Mouse (Mus musculus) E14TG2a.4 (cell line): ENCODE measurements around the gene Mast4.

Experiments used
- H3K27me3 ChIP-seq: 2 replicates; pipeline ENCODE4 v1.6.1; 2014; ENCODE audit warnings: low read length, control low read depth; ENCODE audit not compliant: insufficient read depth
- H3K36me3 ChIP-seq: 2 replicates; pipeline ENCODE4 v1.6.1; 2014; ENCODE audit warnings: low read length, control low read depth; ENCODE audit not compliant: insufficient read depth
- H3K4me1 ChIP-seq: replicated peaks from 2 replicates; pipeline ENCODE4 v1.6.1; 2014; ENCODE audit warnings: low read depth, low read length, control low read depth
- H3K4me3 ChIP-seq: replicated peaks from 2 replicates; pipeline ENCODE4 v1.5.1; 2014; ENCODE audit warnings: mild to moderate bottlenecking, low read length
- H3K9me3 ChIP-seq: 2 replicates; pipeline ENCODE4 v1.6.1; 2014; ENCODE audit warnings: low read length, control low read depth
- CTCF ChIP-seq: conservative IDR thresholded peaks from 2 replicates; pipeline ENCODE4 v1.5.1; 2014; ENCODE audit warnings: low read length
- NANOG ChIP-seq: IDR thresholded peaks from 2 replicates; pipeline ENCODE4 v1.6.1; 2014; ENCODE audit warnings: borderline replicate concordance, low read length, mixed read lengths
- POU5F1 ChIP-seq: IDR thresholded peaks from 2 replicates; pipeline ENCODE4 v1.6.1; 2014; ENCODE audit warnings: low read length, borderline replicate concordance

Mast4 gene

DNA sequence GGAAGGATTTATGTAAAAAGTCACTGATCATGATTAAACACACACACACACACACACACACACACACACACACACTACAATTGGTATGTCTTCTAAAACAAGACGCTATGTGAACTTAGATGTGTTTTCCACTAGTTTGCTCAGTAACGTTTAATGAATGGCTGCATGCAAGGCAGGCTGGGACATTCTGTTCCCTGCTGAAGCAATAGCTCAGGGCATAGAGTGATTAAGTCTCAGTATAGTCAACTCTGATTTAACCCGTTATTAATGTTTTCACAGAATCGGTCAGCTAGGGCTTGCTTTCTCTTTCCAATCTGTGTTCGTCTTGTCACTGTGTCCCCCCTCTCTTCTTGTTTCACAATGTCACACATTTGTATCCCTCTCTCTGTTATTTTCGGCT lies 558.8 kb downstream of the Mast4 start:
- no peaks in the 10 kb centered on the region for H3K9me3 ChIP-seq
- H3K36me3 ChIP-seq, result peaks cover 8% of the 10 kb centered on the region; the same call in 1 of the 2 replicates
- peaks cover 2% of the 10 kb centered on the region; the same call in 1 of the 2 replicates for H3K4me1 ChIP-seq
- TF ChIP-seq POU5F1, result no peak
- TF ChIP-seq CTCF, result no peak
- TF ChIP-seq NANOG, result no peak
- no peaks in the 10 kb centered on the region for H3K27me3 ChIP-seq
- no peak overlapping the region for H3K4me3 ChIP-seq

DNA sequence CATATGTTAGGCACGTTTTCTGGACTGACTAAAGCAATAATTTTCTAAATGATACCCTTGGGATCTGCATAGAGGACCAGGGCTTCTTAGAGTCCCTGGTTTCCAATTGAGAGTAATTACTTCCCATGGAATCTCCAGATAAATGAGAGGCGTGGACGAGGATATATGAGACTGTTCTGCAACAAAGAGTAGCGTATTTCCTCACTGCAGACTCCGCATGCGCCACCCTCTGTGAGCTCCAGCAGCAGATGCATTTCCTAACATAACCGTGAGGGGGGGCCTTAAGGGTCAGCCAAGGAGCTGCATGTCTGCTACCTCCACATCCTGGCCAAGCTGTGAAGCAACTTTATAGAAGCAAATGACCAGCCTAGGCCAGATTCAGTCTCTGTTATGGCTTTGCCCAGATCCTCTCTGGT lies 559.5 kb downstream of the Mast4 start:
- Histone ChIP-seq H3K27me3 (no peaks in the 10 kb centered on the region), H3K36me3 (peaks cover 15% of the 10 kb centered on the region; the same call in 1 of the 2 replicates), H3K4me3 (no peak overlapping the region), H3K4me1 (peaks cover 6% of the 10 kb centered on the region; the same call in 1 of the 2 replicates), H3K9me3 (no peaks in the 10 kb centered on the region)
- TF ChIP-seq NANOG (no peak), CTCF (peak; percentile 38)

DNA sequence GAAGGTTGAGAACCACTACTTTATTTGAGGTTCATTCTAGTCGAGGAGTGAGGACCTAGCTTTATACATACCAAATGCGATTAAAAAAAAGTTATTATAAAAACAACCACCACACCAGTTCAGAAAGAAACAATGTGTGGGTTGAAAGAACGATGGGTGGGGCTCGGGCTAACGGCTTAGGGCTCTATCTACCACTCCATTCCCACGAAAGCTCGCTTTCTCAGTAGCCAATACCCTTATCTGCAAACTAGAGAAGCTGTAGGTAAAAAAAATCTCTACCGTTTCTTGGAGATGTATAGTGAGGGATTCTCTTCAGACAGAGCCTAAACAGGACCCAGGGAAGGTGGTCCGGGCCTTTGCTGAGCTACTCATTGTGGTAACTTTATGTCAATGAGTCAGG lies 561.1 kb downstream of the Mast4 start:
- TF ChIP-seq POU5F1 (no peak), NANOG (no peak), CTCF (no peak)
- H3K4me3 ChIP-seq, result no peak overlapping the region

DNA sequence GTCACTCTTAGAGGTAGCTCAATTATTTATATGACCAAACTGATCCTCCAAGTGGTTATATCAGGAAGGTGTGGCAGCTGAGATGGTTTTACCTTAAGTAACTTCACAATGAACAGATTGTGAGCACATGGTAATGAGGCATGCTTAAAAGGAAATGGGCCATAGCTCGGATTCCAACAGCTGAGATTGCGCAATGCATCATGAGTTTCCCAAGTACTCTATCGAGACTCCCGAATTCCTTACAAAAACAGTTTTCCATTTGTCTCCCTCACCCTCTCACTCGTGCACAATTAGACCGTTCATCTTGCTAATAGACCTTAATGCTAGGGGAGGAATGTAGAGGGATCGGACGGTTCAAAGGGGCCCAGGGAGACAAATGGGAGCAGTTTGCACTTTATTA lies 564.1 kb downstream of the Mast4 start:
- H3K27me3 ChIP-seq, result no peaks in the 10 kb centered on the region
- H3K4me1 ChIP-seq, result peaks cover 6% of the 10 kb centered on the region; the same call in 1 of the 2 replicates
- no peak overlapping the region for H3K4me3 ChIP-seq
- no peaks in the 10 kb centered on the region for H3K9me3 ChIP-seq
- H3K36me3 ChIP-seq, result peaks cover 21% of the 10 kb centered on the region
- TF ChIP-seq NANOG, result peak; percentile 34; the same call in 1 of the 2 replicates
- no peak for TF ChIP-seq POU5F1

More for the DNA sequence above, 561.1 kb downstream of the Mast4 start:
- Histone ChIP-seq H3K27me3 (no peaks in the 10 kb centered on the region), H3K4me1 (peaks cover 6% of the 10 kb centered on the region; the same call in 1 of the 2 replicates), H3K9me3 (no peaks in the 10 kb centered on the region), H3K36me3 (peaks cover 18% of the 10 kb centered on the region; the same call in 1 of the 2 replicates)

DNA sequence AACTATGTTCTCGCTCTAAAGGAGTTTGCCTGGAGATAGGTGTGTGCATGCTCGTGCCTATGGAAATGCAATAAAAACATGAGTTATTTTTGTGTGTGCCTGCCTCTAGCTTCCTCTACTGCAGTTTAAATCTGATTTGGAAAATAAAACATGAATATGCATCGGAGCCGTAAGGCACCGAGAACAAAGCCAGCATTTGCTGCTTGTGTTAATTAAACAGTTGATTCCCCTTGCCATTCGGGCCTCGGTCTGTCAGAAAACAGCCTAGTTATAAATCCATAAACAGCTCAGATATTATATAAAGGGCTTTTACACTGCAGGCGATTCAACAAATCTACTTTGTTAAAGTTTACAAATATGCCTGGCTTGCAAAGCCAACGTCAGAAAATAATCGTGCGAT lies 565.8 kb downstream of the Mast4 start:
- TF ChIP-seq POU5F1 (no peak), NANOG (no peak), CTCF (no peak)

DNA sequence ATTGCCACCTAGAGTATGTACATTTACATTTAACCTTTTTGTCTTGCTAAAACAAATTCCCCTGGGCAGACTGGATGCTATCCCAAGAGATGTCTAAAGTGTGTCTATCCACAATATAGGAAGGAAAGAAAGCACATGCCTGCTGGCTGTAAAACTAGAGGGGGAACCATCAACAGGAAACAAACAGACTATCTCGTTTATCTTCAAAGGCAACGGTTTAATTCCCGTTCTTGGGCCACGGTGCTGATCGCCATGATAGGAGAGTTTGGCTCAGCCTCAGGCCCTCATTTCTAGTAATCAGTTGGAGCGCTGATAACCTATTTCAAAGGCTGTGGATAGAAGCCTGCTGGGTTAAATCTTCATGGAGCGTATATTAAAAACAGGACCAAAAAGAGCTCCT lies 567.2 kb downstream of the Mast4 start:
- Histone ChIP-seq H3K9me3 (no peaks in the 10 kb centered on the region), H3K36me3 (peaks cover 16% of the 10 kb centered on the region), H3K4me1 (peaks cover 8% of the 10 kb centered on the region), H3K4me3 (no peak overlapping the region), H3K27me3 (no peaks in the 10 kb centered on the region)
- TF ChIP-seq POU5F1, result no peak
- TF ChIP-seq CTCF, result no peak
- TF ChIP-seq NANOG, result no peak

More for the DNA sequence above, 565.8 kb downstream of the Mast4 start:
- Histone ChIP-seq H3K36me3 (peaks cover 16% of the 10 kb centered on the region), H3K4me3 (no peak overlapping the region), H3K9me3 (no peaks in the 10 kb centered on the region), H3K27me3 (no peaks in the 10 kb centered on the region), H3K4me1 (peaks cover 6% of the 10 kb centered on the region; the same call in 1 of the 2 replicates)

DNA sequence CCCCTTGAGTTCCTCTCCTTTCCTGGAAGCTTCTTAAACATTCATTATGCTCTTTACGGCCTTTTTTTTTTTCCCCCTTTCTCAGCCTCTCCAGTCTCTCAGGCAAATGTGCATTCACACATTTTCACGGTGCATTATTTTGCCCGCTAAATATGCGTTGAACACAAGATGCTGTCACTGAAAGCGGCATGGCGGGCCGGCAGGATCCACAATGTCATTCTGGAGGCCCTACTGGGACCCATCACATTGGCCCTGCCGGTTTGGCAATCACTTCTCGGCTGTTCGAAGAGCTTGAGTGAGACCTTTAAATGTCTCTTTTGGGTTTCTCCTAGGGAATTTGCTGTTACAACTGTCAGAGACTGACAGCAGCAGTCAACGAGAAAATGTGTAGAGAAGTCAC lies 569.1 kb downstream of the Mast4 start:
- no peaks in the 10 kb centered on the region for H3K9me3 ChIP-seq
- TF ChIP-seq CTCF (no peak), NANOG (no peak), POU5F1 (no peak)
- no peaks in the 10 kb centered on the region for H3K27me3 ChIP-seq
- peaks cover 16% of the 10 kb centered on the region for H3K36me3 ChIP-seq
- H3K4me3 ChIP-seq, result no peak overlapping the region
- H3K4me1 ChIP-seq, result peaks cover 8% of the 10 kb centered on the region

DNA sequence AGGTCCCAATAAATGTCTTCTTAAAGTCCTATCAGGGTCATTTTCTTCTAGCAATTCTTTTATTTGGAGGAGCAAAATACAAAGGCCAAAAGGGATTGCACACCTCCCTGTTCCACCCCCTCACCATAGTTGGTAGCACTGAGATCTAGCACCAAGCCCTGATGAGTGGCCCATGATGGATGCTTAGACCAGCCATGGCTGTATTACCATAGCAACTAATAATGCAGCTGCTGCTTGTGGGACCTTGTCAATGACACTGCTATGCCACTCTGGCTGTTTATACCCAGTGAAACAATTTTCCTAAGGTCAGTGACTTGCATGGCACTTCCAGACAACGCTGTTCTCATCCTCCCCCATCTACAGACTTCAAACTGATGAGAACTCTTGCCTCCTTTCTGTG lies 570.1 kb downstream of the Mast4 start:
- H3K4me3 ChIP-seq, result no peak overlapping the region
- TF ChIP-seq POU5F1 (no peak), CTCF (no peak), NANOG (no peak)
- H3K36me3 ChIP-seq, result peaks cover 9% of the 10 kb centered on the region; the same call in 1 of the 2 replicates
- no peaks in the 10 kb centered on the region for H3K27me3 ChIP-seq
- H3K4me1 ChIP-seq, result peaks cover 12% of the 10 kb centered on the region; the same call in 1 of the 2 replicates
- H3K9me3 ChIP-seq, result no peaks in the 10 kb centered on the region

DNA sequence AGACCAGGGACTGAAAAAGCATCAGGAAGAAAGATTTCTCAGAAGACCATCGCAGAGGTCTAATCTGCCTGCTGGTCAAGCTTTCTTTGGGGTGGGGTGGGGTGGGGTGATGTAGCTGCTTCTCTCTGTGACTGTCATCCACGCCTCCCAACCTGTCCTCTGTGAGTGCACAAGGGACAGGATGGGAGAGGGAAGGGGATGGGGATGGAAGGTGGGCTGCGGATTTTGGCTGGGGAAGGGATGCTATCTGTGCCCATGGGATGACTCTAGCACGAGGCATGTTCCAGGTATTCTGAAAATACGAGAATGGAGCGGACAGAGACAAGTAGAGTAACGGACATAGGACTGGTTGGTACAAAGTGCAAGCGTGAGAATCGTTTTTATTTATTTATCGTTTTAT lies 572.1 kb downstream of the Mast4 start:
- peaks cover 18% of the 10 kb centered on the region for H3K4me1 ChIP-seq
- no peak for TF ChIP-seq POU5F1
- no peak for TF ChIP-seq NANOG
- no peak for TF ChIP-seq CTCF
- H3K4me3 ChIP-seq, result no peak overlapping the region
- peaks cover 21% of the 10 kb centered on the region for H3K36me3 ChIP-seq
- H3K27me3 ChIP-seq, result no peaks in the 10 kb centered on the region
- no peaks in the 10 kb centered on the region for H3K9me3 ChIP-seq
